Mouse (Mus musculus) forebrain, embryonic 10.5 days (tissue): Measurements from ENCODE around the gene Tsc22d1. TPM values are rescaled to one million over a fixed set of nuclear protein-coding genes. Genes with fewer than 3 reads are reported as not detected.

ENCODE experiments used
- DNase-seq: peaks from one replicate; pipeline ENCODE4 v3.0.0-alpha.2; 2017; ENCODE audit warnings: low spot score; ENCODE audit errors: extremely low spot score
- H3K27ac ChIP-seq: fragments of 300-500 bp; sonication (generic); 2 replicates; pipeline ENCODE4 v1.5.1; 2016; ENCODE audit warnings: mild to moderate bottlenecking
- H3K27me3 ChIP-seq: fragments of 300-500 bp; sonication (generic); 2 replicates; pipeline ENCODE4 v1.6.1; 2016; ENCODE audit warnings: mild to moderate bottlenecking; ENCODE audit not compliant: poor library complexity, severe bottlenecking
- H3K36me3 ChIP-seq: fragments of 300-500 bp; sonication (generic); replicated peaks from 2 replicates; pipeline ENCODE4 v1.6.1; 2016; ENCODE audit warnings: mild to moderate bottlenecking, moderate library complexity
- H3K4me1 ChIP-seq: fragments of 300-500 bp; sonication (generic); 2 replicates; pipeline ENCODE4 v1.6.1; 2016
- H3K4me3 ChIP-seq: fragments of 300-500 bp; sonication (generic); 2 replicates; pipeline ENCODE4 v1.5.1; 2016; ENCODE audit warnings: mild to moderate bottlenecking, moderate library complexity
- H3K9me3 ChIP-seq: fragments of 300-500 bp; sonication (generic); 2 replicates; pipeline ENCODE4 v1.6.1; 2016; ENCODE audit warnings: mild to moderate bottlenecking, moderate library complexity
- WGBS: fragments of 180-500 bp; shearing (Covaris S2); methylation state at CpG from one replicate; pipeline ENCODE4 v1.1.7; 2016; 5-methylcytosine and 5-hydroxymethylcytosine counted together
- polyA plus RNA-seq: library from polyadenylated mRNA; unstranded; fragments of >200 nt; fragmentation: Nextera tagmentation; extraction: Ambion mirVana; gene quantifications from 2 replicates; pipeline ENCODE4 v1.2.1, GENCODE M21; 2016

Tsc22d1 gene
- polyA plus RNA-seq, 1 experiment from 2014 or later = 273 TPM

DNA sequence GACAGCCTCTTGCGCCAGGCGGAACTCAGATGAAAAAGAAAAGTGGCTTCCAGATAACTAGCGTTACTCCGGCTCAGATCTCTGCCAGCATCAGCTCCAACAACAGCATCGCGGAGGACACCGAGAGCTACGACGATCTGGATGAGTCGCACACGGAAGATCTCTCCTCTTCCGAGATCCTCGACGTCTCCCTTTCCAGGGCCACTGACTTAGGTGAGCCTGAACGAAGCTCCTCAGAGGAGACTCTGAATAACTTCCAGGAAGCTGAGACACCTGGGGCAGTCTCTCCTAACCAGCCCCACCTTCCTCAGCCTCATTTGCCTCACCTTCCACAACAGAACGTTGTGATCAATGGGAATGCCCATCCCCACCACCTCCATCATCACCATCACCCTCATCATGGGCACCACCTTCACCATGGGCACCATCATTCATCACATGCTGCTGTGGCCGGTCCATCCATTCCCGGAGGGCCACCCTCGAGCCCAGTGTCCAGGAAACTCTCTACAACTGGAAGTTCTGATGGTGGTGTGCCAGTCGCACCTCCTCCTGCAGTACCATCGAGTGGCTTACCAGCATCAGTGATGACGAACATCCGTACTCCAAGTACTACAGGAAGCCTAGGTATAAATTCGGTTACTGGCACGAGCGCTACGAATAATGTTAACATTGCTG is 1.7 kb downstream of the Tsc22d1 start:
- Histone ChIP-seq H3K27ac (peak overlapping the region; percentile 99), H3K9me3 (no peaks in the 10 kb centered on the region), H3K4me3 (peak overlapping the region; percentile 93), H3K4me1 (peaks cover 79% of the 10 kb centered on the region), H3K27me3 (no peaks in the 10 kb centered on the region), H3K36me3 (peaks cover 50% of the 10 kb centered on the region)
- WGBS = 64% methylated on average over 27 of the region's 27 CpGs
- no peak for DNase-seq

DNA sequence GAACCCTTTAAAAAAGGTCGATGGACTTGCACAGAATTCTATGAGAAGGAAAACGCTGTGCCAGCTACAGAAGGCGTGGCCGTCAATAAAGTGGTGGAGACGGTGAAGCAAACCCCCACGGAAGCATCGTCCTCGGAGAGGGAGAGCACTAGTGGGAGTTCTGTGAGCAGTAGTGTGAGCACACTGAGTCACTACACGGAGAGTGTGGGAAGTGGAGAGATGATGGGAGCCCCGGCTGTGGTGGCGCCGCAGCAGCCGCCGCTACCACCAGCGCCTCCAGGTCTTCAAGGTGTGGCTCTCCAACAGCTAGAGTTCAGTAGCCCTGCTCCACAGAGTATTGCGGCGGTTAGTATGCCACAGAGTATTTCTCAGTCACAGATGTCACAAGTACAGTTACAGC is 2.6 kb downstream of the Tsc22d1 start:
- H3K4me3 ChIP-seq = peak overlapping the region; percentile 93
- no peaks in the 10 kb centered on the region for H3K27me3 ChIP-seq
- peaks cover 58% of the 10 kb centered on the region for H3K36me3 ChIP-seq
- H3K9me3 ChIP-seq = no peaks in the 10 kb centered on the region
- H3K27ac ChIP-seq = no peak overlapping the region
- no peak for DNase-seq
- H3K4me1 ChIP-seq = peaks cover 76% of the 10 kb centered on the region
- 97% methylated on average over 17 of the region's 17 CpGs for WGBS

DNA sequence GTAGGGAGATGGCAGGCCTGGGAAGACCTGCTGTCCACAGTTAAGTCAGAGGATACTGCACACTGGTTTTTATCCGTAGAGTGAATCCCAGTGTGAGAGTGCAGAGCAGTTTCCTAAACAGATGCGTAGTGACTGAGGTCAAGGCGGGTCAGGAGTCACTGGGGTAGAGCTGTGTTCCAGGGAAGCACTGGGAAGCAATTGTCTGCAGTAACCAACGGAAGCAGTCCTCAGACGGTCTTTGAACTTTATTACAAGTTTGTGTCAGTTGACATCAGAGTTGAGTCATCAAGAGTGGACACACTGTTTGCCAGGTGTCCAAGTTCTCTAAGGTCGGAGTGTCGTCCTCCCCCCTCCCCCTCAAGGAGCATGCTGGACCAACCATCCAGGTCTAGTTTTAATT is 6.0 kb downstream of the Tsc22d1 start:
- DNase-seq = no peak
- peaks cover 92% of the 10 kb centered on the region for H3K36me3 ChIP-seq
- H3K4me3 ChIP-seq = peak overlapping the region; percentile 34
- peaks cover 68% of the 10 kb centered on the region for H3K4me1 ChIP-seq
- H3K27ac ChIP-seq = no peak overlapping the region
- 0 out of 2 replicates have a peak, but pooled peaks cover 2% of the 10 kb centered on the region for H3K9me3 ChIP-seq
- 68% methylated on average over 7 of the region's 7 CpGs for WGBS
- no peaks in the 10 kb centered on the region for H3K27me3 ChIP-seq

DNA sequence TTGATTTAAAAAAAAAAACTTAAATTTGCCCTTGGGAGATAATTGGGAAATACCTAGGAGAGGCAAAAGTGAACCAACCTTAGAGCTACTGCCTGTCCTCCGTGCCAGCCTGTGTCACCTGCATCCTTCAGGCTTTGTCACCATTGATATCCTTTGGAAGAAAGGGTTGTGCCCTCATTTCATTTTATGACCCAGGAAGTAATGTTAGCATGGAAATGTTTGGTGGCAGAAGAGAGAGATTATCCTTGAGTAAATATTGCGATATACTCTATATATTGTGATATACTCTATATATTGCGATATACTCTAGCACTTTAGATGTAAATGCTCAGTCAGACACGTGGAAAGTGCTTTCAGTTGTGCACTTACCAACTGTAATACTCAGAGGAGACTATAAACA is 6.4 kb downstream of the Tsc22d1 start:
- H3K36me3 ChIP-seq = peaks cover 94% of the 10 kb centered on the region
- 94% methylated on average over 4 of the region's 4 CpGs for WGBS
- H3K27ac ChIP-seq = no peak overlapping the region
- DNase-seq = no peak
- no peaks in the 10 kb centered on the region for H3K27me3 ChIP-seq
- peaks cover 5% of the 10 kb centered on the region; the same call in 1 of the 2 replicates for H3K9me3 ChIP-seq
- H3K4me1 ChIP-seq = peaks cover 64% of the 10 kb centered on the region
- peak overlapping the region; percentile 34; the same call in 1 of the 2 replicates for H3K4me3 ChIP-seq

DNA sequence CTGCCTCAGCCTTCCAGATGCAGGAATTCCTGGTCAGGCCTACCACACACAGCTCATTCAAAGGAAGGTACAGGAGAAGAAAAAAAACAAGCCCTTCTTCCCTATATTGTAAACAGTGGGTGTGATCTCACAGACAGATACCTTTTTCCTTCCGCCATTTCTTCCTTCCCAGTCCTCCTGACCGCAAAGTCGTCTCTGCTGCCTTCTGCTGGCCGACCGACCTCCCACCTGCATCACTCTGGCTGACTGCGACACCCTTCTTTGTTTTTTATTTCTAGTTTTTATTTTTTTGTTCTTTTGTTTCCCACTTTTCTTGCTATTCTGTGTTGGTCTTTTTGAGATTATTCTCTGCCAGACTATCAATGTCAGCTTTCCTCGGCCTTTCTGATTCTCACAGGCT is 10.7 kb downstream of the Tsc22d1 start:
- peaks cover 100% of the 10 kb centered on the region for H3K36me3 ChIP-seq
- DNase-seq = no peak
- H3K4me3 ChIP-seq = no peak overlapping the region
- H3K4me1 ChIP-seq = peaks cover 23% of the 10 kb centered on the region
- peaks cover 6% of the 10 kb centered on the region; the same call in 1 of the 2 replicates for H3K9me3 ChIP-seq
- no peaks in the 10 kb centered on the region for H3K27me3 ChIP-seq
- 92% methylated on average over 7 of the region's 7 CpGs for WGBS
- H3K27ac ChIP-seq = no peak overlapping the region

DNA sequence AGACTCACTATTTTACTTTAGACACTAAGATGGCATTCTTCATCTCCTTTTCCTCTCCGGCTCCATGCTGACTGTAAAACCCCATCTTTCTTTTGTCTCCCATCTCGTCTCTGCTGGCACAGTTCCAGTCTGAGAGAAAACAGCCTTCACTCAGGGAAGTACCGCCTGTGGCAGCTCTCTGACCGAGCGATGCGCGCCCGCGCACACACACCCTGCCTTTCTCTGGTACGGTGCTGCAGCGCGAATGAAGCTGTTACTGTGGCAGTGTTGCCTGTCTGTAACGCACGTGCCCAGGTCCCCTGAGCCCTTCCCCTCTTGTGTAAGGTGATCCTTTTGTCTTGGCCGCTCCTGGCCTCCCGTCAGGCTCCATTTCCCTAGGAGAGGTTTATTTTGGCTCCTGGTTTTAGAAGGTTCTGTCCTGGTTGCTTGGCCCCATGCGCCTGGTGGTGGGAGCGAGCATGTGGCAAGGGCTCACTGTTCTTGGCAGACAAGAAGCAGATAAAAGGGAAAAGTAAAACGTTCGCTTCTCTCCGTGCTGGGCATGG is 11.3 kb downstream of the Tsc22d1 start:
- Histone ChIP-seq H3K27ac (no peak overlapping the region), H3K4me3 (no peak overlapping the region), H3K9me3 (peaks cover 6% of the 10 kb centered on the region; the same call in 1 of the 2 replicates), H3K36me3 (peaks cover 100% of the 10 kb centered on the region), H3K27me3 (no peaks in the 10 kb centered on the region), H3K4me1 (peaks cover 17% of the 10 kb centered on the region)
- WGBS = 95% methylated on average over 21 of the region's 21 CpGs
- no peak for DNase-seq

DNA sequence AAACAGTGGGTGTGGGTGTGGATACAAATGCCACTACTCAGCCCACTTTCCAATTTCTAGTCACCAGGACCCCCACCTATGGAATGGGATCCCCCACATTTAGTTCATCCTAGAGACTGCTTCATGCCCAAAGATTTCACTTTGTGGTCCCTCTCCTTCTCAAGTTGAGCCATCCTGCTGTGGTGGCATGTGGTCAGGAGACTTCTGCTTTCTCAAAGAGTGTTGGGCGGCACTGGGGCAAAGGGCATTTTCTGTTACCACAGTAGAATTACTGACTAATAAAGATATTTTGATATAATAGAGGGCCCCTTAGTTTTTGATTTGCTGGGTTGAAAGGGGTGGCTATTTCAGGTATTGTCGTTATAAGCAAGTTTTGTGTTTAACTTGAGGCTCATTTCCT is 14.1 kb downstream of the Tsc22d1 start:
- 95% methylated on average over 2 of the region's 2 CpGs for WGBS
- peaks cover 99% of the 10 kb centered on the region for H3K36me3 ChIP-seq
- H3K27me3 ChIP-seq = no peaks in the 10 kb centered on the region
- DNase-seq = no peak
- peaks cover 6% of the 10 kb centered on the region; the same call in 1 of the 2 replicates for H3K9me3 ChIP-seq
- H3K4me3 ChIP-seq = no peak overlapping the region
- no peak overlapping the region for H3K27ac ChIP-seq
- H3K4me1 ChIP-seq = no peaks in the 10 kb centered on the region

DNA sequence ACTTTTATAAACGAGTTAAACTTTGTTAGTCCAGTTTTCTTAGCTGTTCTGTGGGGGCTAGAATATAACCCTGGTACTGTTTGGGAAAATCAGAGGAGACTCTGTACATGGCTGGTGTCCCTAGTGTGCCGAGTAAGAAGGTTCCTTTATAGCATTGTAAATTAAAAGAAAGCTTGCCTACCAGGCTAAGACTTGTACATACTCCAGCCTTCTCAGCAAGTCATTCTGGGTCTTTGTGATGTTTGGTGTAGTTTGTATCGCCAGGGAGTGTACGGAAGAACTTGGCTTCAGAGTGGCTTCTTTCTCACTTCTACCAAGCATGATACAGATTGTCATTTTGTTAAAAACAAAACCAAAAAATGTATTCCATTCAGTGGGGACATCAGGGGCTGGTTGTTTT is 17.2 kb downstream of the Tsc22d1 start:
- WGBS = 95% methylated on average over 4 of the region's 4 CpGs
- Histone ChIP-seq H3K27me3 (no peaks in the 10 kb centered on the region), H3K36me3 (peaks cover 96% of the 10 kb centered on the region), H3K4me1 (no peaks in the 10 kb centered on the region), H3K9me3 (no peaks in the 10 kb centered on the region), H3K4me3 (no peak overlapping the region), H3K27ac (no peak overlapping the region)
- DNase-seq = no peak

DNA sequence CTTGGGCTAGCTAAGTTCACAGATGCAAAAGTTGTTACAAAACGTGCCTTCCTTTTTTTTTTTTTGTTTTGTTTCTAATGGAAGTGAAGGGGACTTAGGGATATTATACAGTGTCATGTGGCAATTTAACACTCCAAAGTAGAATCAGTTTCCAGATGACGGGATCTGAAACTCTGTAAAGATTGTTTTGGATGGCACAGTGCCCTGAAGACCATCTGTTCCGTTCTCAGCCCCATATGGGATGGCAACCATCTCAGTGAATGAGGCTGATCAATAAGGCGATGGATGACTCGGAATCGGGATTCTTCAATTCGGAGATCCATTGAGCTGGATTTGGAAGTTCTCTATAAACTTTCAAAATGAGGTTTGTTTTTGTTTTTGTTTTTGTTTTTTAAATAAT is 17.6 kb downstream of the Tsc22d1 start:
- no peak for DNase-seq
- WGBS = 95% methylated on average over 7 of the region's 7 CpGs
- Histone ChIP-seq H3K4me1 (no peaks in the 10 kb centered on the region), H3K27ac (no peak overlapping the region), H3K36me3 (peaks cover 96% of the 10 kb centered on the region), H3K9me3 (no peaks in the 10 kb centered on the region), H3K27me3 (no peaks in the 10 kb centered on the region), H3K4me3 (no peak overlapping the region)

DNA sequence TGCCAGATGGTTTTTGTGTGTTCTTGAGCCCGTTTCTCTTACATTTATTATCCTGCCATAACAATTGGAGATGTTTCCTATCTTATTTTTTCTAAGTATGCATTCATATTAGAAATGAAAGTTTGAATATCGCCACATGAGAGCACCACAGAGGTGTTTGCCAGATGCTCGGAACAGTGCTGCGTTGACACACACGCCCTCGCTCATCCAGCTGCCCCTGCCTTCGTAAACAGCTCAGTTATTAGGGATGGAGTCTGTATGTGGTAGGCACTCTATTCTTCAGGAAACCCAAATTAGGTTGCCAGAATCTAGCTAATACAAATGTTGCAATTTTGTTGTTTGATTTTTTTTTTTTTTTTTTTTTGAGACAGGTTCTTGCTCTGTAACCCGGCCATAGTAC is 18.1 kb downstream of the Tsc22d1 start:
- whole genome bisulfite sequencing = 93% methylated on average over 8 of the region's 8 CpGs
- peaks cover 96% of the 10 kb centered on the region for H3K36me3 ChIP-seq

DNA sequence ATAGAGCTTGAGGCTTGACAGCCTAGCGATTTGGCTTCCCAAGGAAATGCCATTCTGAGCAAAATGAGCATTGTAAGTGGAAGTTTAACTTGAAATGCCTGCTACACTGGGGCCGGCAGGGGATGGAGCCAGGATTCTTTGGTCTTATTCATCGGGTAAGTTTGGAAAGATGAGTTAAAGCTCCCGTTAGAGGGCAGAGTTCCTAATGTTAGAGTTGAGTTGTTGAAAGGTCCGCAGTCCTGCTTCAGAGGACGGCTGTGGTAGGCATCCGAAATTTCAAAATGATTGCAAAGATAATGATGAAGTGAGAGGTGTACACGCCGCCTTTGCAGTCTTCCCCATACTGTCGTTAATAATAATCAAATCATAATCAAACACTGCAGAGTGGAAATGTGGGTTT is 27.4 kb downstream of the Tsc22d1 start:
- Histone ChIP-seq H3K4me3 (no peak overlapping the region), H3K27ac (no peak overlapping the region), H3K4me1 (no peaks in the 10 kb centered on the region), H3K36me3 (peaks cover 77% of the 10 kb centered on the region), H3K27me3 (no peaks in the 10 kb centered on the region), H3K9me3 (no peaks in the 10 kb centered on the region)
- WGBS = 90% methylated on average over 10 of the region's 10 CpGs
- no peak for DNase-seq

More for the DNA sequence above, 18.1 kb downstream of the Tsc22d1 start:
- Histone ChIP-seq H3K9me3 (no peaks in the 10 kb centered on the region), H3K4me1 (no peaks in the 10 kb centered on the region), H3K4me3 (no peak overlapping the region), H3K27ac (no peak overlapping the region), H3K27me3 (no peaks in the 10 kb centered on the region)
- no peak for DNase-seq

DNA sequence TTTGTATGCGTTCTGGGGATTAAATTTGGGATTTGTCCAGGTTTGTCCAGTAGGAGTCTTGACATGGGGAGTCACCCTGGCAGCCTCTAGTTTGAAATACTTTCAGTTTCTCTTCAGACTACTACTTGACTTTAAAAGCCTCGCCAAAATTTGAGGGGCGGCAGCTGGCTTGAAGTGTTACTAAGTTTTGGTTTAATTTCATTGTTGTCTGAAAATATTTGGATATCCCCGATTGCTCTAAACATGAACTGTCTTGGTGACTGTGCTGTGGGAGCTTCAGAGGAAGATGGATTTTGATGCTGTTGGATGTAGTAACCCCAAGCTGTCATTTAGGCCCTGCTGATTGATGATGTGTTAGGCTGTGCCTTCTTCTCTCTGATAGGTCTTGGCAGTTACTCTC is 34.2 kb downstream of the Tsc22d1 start:
- 0 out of 2 replicates have a peak, but pooled peaks cover 6% of the 10 kb centered on the region for H3K4me1 ChIP-seq
- H3K36me3 ChIP-seq = peaks cover 42% of the 10 kb centered on the region
- no peak for DNase-seq
- no peaks in the 10 kb centered on the region for H3K27me3 ChIP-seq
- no peaks in the 10 kb centered on the region for H3K9me3 ChIP-seq
- H3K4me3 ChIP-seq = no peak overlapping the region
- 84% methylated on average over 4 of the region's 4 CpGs for WGBS
- no peak overlapping the region for H3K27ac ChIP-seq

DNA sequence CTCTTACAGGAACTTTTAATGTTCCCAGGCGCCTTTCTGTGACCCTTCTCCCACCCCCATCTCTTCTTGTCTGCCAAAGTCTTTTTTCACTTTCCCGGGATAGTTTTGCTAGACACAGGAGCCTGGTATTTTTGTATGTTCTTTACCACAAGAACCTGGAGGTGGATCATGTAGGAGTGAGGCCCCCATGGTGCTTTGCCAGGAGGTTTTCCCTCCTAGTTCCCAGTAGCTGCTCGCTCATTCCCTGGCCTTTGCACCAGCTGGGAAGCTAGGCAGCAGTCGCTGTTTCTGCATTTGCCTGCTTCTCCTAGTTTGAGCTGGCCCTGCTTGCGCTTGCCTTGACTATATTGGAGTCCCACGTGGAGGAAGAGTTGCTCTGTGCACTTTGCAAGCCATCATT is 36.2 kb downstream of the Tsc22d1 start:
- no peak for DNase-seq
- Histone ChIP-seq H3K27me3 (no peaks in the 10 kb centered on the region), H3K36me3 (peaks cover 30% of the 10 kb centered on the region), H3K27ac (no peak overlapping the region), H3K4me1 (0 out of 2 replicates have a peak, but pooled peaks cover 6% of the 10 kb centered on the region), H3K4me3 (no peak overlapping the region), H3K9me3 (no peaks in the 10 kb centered on the region)
- WGBS = 84% methylated on average over 6 of the region's 6 CpGs
